Mouse (Mus musculus) limb, embryonic 12.5 days (tissue): ENCODE results near the gene 1700012B09Rik. TPM values are rescaled to one million over a fixed set of nuclear protein-coding genes. Genes with fewer than 3 reads are reported as not detected.

Experiments
- ATAC-seq: fragments of 200-750 bp; cut with Nextera tagmentation; 2 replicates; pipeline ENCODE4 v1.8.0; 2017; ENCODE audit warnings: low read depth, moderate TSS enrichment; ENCODE audit not compliant: insufficient number of reproducible peaks, insufficient read depth, low FRiP score, low TSS enrichment
- H3K27ac ChIP-seq: fragments of 300-500 bp; sonication (generic); 2 replicates; pipeline ENCODE4 v1.5.1; 2016; ENCODE audit warnings: mild to moderate bottlenecking, moderate library complexity
- H3K27me3 ChIP-seq: fragments of 300-500 bp; sonication (generic); 2 replicates; pipeline ENCODE4 v1.6.1; 2016; ENCODE audit warnings: mild to moderate bottlenecking, moderate library complexity
- H3K36me3 ChIP-seq: fragments of 300-500 bp; sonication (generic); 2 replicates; pipeline ENCODE4 v1.6.1; 2016; ENCODE audit warnings: mild to moderate bottlenecking, moderate library complexity
- H3K4me1 ChIP-seq: fragments of 300-500 bp; sonication (generic); replicated peaks from 2 replicates; pipeline ENCODE4 v1.6.1; 2016
- H3K4me2 ChIP-seq: fragments of 300-500 bp; sonication (generic); 2 replicates; pipeline ENCODE4 v1.6.1; 2016; ENCODE audit warnings: mild to moderate bottlenecking, moderate library complexity
- H3K4me3 ChIP-seq: fragments of 300-500 bp; sonication (generic); replicated peaks from 2 replicates; pipeline ENCODE4 v1.5.1; 2016; ENCODE audit warnings: mild to moderate bottlenecking
- H3K9ac ChIP-seq: fragments of 300-500 bp; sonication (generic); replicated peaks from 2 replicates; pipeline ENCODE4 v1.6.1; 2016; ENCODE audit warnings: mild to moderate bottlenecking, moderate library complexity
- H3K9me3 ChIP-seq: fragments of 300-500 bp; sonication (generic); 2 replicates; pipeline ENCODE4 v1.6.1; 2016; ENCODE audit warnings: mild to moderate bottlenecking, moderate library complexity
- WGBS: fragments of 180-500 bp; shearing (Covaris S2); methylation state at CpG from one replicate; pipeline ENCODE4 v1.1.7; 2016; 5-methylcytosine and 5-hydroxymethylcytosine counted together
- polyA plus RNA-seq: library from polyadenylated mRNA; unstranded; fragments of >200 nt; fragmentation: Nextera tagmentation; extraction: Ambion mirVana; gene quantifications from 2 replicates; pipeline ENCODE4 v1.2.1, GENCODE M21; 2016

The 1700012B09Rik gene
- polyA plus RNA-seq, 1 experiment from 2014 or later: not detected

- no peaks in the 10 kb centered on the region for H3K9me3 ChIP-seq
- H3K4me2 ChIP-seq: no peak overlapping the region
- H3K4me3 ChIP-seq: no peak overlapping the region
- no peaks in the 10 kb centered on the region for H3K36me3 ChIP-seq
- WGBS: 89% methylated on average over 4 of the region's 4 CpGs
- H3K27me3 ChIP-seq: peaks cover 6% of the 10 kb centered on the region; the same call in 1 of the 2 replicates
- no peak overlapping the region for H3K9ac ChIP-seq
- no peak overlapping the region for H3K27ac ChIP-seq
- H3K4me1 ChIP-seq: peaks cover 7% of the 10 kb centered on the region; the same call in 1 of the 2 replicates
- no peak for ATAC-seq
Observed at GRCm38 (mm10) chr9:14728365-14728764, 42.5 kb downstream of the 1700012B09Rik start.

- Histone ChIP-seq H3K4me2 (no peak overlapping the region), H3K27me3 (peaks cover 6% of the 10 kb centered on the region; the same call in 1 of the 2 replicates), H3K9me3 (no peaks in the 10 kb centered on the region), H3K9ac (no peak overlapping the region), H3K4me1 (peaks cover 7% of the 10 kb centered on the region; the same call in 1 of the 2 replicates), H3K4me3 (no peak overlapping the region), H3K27ac (no peak overlapping the region), H3K36me3 (no peaks in the 10 kb centered on the region)
- no peak for ATAC-seq
- 72% methylated on average over 4 of the region's 4 CpGs for WGBS
Observed at GRCm38 (mm10) chr9:14726629-14727028, 44.2 kb downstream of the 1700012B09Rik start.

DNA sequence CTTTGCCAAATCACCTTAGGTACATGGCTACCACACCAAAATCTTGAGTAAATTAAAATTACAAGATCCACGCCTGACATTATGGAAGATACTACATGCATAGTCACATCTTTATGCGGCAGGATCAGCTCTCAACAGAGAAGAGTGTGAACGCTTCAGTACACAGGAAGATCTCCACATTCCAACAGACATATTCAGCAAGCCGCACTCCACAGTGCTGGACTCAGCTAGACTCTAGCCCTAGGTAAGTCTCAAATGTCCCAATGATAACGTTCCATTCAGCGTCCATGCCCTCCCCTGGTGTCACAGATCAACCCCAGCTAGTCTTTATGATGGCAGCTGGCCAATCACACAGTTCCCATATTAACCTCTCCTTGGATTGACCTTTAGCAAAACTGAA, 44.8 kb downstream of the 1700012B09Rik start:
- H3K4me1 ChIP-seq: peaks cover 4% of the 10 kb centered on the region; the same call in 1 of the 2 replicates
- no peak overlapping the region for H3K27ac ChIP-seq
- no peak overlapping the region for H3K4me2 ChIP-seq
- H3K9ac ChIP-seq: no peak overlapping the region
- peaks cover 4% of the 10 kb centered on the region; the same call in 1 of the 2 replicates for H3K27me3 ChIP-seq
- H3K9me3 ChIP-seq: no peaks in the 10 kb centered on the region
- no peaks in the 10 kb centered on the region for H3K36me3 ChIP-seq
- 82% methylated on average over 6 of the region's 6 CpGs for WGBS
- no peak for ATAC-seq
- no peak overlapping the region for H3K4me3 ChIP-seq

DNA sequence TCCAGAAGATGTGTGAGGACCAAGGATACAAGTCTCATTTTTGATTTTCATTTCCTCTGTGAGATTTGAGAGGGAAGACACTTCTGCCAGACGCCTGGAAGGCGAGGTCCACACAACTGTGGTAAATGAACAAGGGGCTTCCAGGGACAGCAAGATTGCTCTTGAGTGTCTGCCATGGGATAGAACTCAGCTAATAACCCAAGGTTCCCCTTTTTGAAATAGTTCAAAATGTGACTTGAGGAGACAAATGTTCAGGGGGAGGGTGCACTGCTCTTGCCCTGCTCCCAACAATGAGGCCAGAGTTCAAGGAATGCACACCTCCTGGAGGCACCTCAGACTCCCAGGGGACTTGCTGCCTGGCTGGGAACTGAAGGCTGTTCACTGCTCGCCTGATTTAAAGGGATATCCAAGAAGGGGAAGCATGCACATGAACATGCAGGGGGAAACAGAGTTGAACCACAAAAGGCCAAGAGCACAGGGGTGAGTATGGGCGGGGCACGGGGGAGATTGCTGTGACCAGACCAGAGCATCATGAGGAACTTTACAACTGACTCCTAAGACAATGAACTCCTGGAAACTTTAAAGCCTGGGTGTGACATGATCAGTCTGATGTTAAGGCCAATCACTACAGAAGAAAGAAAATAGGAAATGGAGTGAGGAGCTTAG, 45.9 kb downstream of the 1700012B09Rik start:
- H3K9me3 ChIP-seq: no peaks in the 10 kb centered on the region
- H3K27me3 ChIP-seq: no peaks in the 10 kb centered on the region
- no peak overlapping the region for H3K9ac ChIP-seq
- no peaks in the 10 kb centered on the region for H3K4me1 ChIP-seq
- no peaks in the 10 kb centered on the region for H3K36me3 ChIP-seq
- no peak for ATAC-seq
- no peak overlapping the region for H3K4me2 ChIP-seq
- H3K4me3 ChIP-seq: no peak overlapping the region
- no peak overlapping the region for H3K27ac ChIP-seq
- 72% methylated on average over 5 of the region's 5 CpGs for WGBS

GRCm38 (mm10) chr9:14721610-14722009, 49.2 kb downstream of the 1700012B09Rik start:
- H3K9ac ChIP-seq: no peak overlapping the region
- H3K36me3 ChIP-seq: no peaks in the 10 kb centered on the region
- H3K4me1 ChIP-seq: no peaks in the 10 kb centered on the region
- no peak for ATAC-seq
- no peaks in the 10 kb centered on the region for H3K27me3 ChIP-seq
- H3K27ac ChIP-seq: no peak overlapping the region
- H3K4me3 ChIP-seq: no peak overlapping the region
- no peak overlapping the region for H3K4me2 ChIP-seq
- H3K9me3 ChIP-seq: no peaks in the 10 kb centered on the region
- 79% methylated on average over 5 of the region's 5 CpGs for WGBS

DNA sequence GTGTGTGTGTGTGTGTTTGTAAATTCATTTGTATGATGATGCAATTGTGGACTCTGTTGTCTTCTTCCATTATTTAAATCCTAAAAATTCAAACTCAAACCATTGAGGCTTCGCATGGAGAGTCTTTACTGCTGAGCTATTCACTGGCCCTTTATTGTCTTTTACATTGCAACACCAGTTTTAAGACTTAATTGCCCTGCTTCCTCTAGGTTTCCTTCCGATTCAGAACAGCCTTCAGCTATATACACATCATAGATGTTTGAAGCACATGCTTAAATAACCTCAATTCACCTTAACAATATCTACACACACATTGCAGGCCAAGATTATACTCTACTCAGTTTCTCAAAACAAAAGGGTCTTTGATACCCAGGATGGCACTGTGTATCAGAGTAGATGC, 50.4 kb downstream of the 1700012B09Rik start:
- no peak overlapping the region for H3K4me3 ChIP-seq
- H3K27me3 ChIP-seq: no peaks in the 10 kb centered on the region
- no peaks in the 10 kb centered on the region for H3K9me3 ChIP-seq
- no peak for ATAC-seq
- no peaks in the 10 kb centered on the region for H3K4me1 ChIP-seq
- H3K27ac ChIP-seq: no peak overlapping the region
- WGBS: 42% methylated on average over 2 of the region's 2 CpGs
- H3K9ac ChIP-seq: no peak overlapping the region
- no peaks in the 10 kb centered on the region for H3K36me3 ChIP-seq
- H3K4me2 ChIP-seq: no peak overlapping the region

- no peaks in the 10 kb centered on the region for H3K9me3 ChIP-seq
- no peak overlapping the region for H3K9ac ChIP-seq
- no peaks in the 10 kb centered on the region for H3K27me3 ChIP-seq
- no peak for ATAC-seq
- H3K36me3 ChIP-seq: no peaks in the 10 kb centered on the region
- H3K4me2 ChIP-seq: no peak overlapping the region
- no peaks in the 10 kb centered on the region for H3K4me1 ChIP-seq
- H3K27ac ChIP-seq: no peak overlapping the region
- no peak overlapping the region for H3K4me3 ChIP-seq
Observed at GRCm38 (mm10) chr9:14718332-14718691, 52.5 kb downstream of the 1700012B09Rik start.

DNA sequence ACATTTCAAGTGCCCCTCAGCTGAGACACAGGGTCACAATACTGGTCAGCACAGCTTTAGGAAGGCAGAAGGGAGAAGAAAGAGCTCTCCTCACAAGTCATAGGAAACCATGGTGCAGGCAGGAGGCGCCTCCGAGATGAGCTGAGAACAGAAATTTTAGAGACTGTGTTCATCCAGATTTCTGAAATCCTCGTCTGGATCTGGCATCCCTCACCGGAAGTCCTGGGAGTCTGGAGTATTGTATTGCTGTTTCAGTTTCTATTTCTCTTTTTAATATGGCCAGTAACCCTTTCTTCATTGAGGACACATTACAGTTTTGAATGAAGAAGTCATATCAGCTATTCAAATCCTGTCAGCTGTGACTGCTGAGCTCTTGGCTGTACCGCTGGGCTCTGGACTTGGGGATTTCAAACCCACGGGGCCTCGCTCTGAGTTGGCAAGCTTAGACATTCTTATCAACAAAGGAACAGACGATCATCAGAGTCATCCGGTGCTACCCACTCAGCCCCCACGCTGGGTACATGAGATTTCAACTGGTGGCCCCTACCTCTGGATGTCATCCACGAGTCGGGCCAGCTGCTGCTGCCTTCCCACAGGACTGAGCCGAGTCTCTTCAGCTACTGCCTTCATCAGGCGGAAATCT, 53.0 kb downstream of the 1700012B09Rik start:
- Histone ChIP-seq H3K27ac (no peak overlapping the region), H3K36me3 (no peaks in the 10 kb centered on the region), H3K9me3 (no peaks in the 10 kb centered on the region), H3K4me1 (no peaks in the 10 kb centered on the region), H3K9ac (no peak overlapping the region), H3K4me3 (no peak overlapping the region), H3K4me2 (no peak overlapping the region), H3K27me3 (no peaks in the 10 kb centered on the region)
- 71% methylated on average over 14 of the region's 14 CpGs for WGBS
- no peak for ATAC-seq

DNA sequence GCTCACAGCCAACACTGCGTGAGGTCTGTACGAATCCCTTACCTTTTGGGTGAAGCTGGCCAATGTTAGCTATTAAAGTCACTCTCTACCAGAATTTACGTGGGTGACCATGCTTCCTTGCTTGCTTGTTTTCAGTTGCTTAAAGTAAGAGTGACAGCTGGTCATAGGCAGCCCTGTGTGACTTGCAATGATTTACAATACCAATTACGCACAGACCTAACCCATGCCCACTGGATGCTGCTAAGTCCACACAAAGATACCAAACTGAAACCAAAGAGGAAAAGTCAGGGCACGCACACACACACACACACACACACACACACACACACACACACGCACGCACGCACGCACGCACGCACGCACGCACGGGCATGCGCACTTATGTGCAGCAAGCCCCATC, 55.6 kb downstream of the 1700012B09Rik start:
- H3K4me1 ChIP-seq: no peaks in the 10 kb centered on the region
- 86% methylated on average over 15 of the region's 15 CpGs for WGBS
- ATAC-seq: no peak
- H3K36me3 ChIP-seq: no peaks in the 10 kb centered on the region
- no peaks in the 10 kb centered on the region for H3K27me3 ChIP-seq
- H3K4me3 ChIP-seq: no peak overlapping the region
- no peak overlapping the region for H3K4me2 ChIP-seq
- H3K9ac ChIP-seq: no peak overlapping the region
- H3K27ac ChIP-seq: no peak overlapping the region
- H3K9me3 ChIP-seq: no peaks in the 10 kb centered on the region; the same call in 1 of the 2 replicates

DNA sequence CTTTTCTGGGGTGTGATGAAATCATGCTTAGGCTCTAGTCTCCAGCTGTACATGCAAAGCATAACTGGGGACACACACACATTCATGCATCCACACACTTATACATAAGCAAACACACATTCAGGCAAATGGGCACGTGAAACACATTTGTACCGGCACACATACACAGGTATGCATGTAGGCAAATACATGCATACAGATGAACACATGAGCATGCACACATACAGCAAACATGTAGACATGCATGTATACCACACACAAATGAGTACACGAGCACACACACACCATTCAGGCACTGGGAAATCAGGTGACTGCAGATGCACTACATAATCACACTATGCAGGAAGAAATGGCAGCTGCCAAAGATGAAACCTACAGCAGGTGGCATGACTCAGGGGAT, 59.9 kb downstream of the 1700012B09Rik start:
- 87% methylated on average over 3 of the region's 3 CpGs for WGBS
- H3K4me2 ChIP-seq: no peak overlapping the region
- no peak overlapping the region for H3K27ac ChIP-seq
- no peak overlapping the region for H3K4me3 ChIP-seq
- H3K9me3 ChIP-seq: no peaks in the 10 kb centered on the region; the same call in 1 of the 2 replicates
- no peaks in the 10 kb centered on the region for H3K36me3 ChIP-seq
- no peak for ATAC-seq
- no peak overlapping the region for H3K9ac ChIP-seq
- peaks cover 3% of the 10 kb centered on the region for H3K4me1 ChIP-seq
- no peaks in the 10 kb centered on the region for H3K27me3 ChIP-seq
